Mouse (Mus musculus): ENCODE measurements around the gene Crybg3.

Crybg3 gene

DNA sequence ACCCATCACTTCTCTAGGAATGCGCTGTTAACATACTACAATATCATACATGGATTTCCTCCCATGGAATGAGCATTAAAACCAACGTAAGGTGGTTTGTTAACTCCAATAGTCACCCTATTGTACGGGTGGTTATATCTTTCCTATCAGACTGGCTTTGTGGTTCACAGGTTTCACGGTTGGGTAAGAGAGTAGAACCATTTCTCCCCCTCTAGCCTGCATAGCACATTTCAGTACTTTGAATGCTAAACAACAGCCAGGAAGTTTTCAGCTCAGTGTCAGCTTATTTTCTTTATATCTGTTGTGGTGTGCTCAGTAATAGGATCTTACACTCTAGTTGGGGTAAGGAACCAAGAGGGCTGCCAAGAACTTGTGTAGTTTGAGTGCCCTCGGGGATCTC is 149.0 kb downstream of the Crybg3 start:
- DNase-seq (ENCODE audit: low spot score in 2 of 2), result no peak

DNA sequence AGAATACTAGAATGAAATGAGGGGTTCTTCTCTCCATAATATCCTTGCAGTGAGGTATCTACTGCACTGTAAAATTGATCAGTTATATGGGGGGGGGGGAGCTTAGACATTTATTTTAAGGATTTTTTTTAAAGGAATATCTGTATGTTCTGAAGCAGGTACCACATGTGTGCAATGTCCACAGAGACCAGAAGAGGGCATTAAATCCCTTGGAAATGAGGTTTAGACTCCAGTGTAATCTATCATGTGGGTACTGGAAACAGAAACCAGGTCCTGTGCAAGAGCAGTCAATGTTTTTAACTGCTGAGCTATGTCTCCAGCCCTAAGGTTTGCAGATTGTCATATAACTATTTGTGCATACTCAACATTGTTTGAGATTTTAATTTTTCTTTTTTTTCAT is 151.7 kb downstream of the Crybg3 start:
- no peak for DNase-seq (ENCODE audit: low spot score in 2 of 2)

DNA sequence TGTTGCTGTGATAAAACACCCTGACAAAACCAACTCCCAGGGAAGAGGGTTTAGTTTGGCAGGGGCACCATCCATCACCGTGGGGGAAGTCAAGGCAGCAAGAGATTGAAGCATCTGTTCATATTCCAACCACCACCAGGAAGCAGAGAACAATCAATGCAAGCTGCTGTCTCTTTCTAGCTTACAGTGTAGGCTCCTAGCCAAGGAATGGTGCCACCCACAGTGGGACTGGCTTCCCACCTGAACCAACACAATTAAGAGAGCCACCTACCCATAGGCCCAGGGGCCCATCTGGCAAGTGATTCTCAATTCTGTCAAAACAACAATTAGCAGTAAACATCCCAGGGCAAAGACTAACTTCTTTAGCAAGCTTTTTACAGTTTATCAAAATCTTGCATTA is 152.6 kb downstream of the Crybg3 start:
- no peak for DNase-seq (ENCODE audit: low spot score in 2 of 2)

DNA sequence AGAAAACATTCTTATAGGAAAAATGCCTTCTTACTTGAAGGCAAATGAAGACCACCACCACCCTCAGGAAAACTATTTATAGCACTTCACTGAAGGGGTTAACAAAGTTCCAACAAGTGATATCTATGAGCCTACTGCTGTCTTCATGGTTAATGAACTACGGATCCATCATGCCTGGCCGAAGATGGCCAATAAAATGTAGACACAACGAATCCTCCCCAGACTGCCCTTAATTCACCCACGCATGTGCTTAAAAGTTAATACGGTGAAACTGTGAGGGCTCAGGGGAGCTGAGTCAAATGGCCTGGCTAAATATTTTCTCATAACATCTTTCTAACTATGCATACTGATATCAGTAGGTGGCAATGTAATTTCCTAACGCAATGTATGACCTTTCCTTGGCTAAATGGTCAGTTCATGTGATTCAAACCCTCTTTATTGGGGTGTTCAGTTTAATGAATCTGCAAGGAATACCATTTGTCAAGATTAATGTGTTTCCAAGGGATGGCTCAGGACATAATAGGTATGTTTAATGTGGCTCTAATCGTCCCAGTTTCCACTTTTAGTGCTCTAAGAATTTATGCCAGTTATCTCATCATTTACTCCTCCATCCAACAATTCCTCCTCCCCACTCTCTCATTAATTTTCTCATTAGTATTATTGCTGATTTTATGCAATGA is 155.8 kb downstream of the Crybg3 start:
- no peak for DNase-seq (ENCODE audit: low spot score in 2 of 2)

Data from urinary bladder, adult 18-20 months (tissue).